Mouse (Mus musculus) myocyte (in vitro differentiated cells): ENCODE results near the gene Dctpp1.

Experiments
- CEBPB ChIP-seq: IDR thresholded peaks from 2 replicates; pipeline ENCODE4 v1.6.1; 2011; ENCODE audit warnings: mild to moderate bottlenecking, moderate library complexity; ENCODE audit not compliant: poor library complexity, insufficient read depth, severe bottlenecking
- E2F4 ChIP-seq: IDR thresholded peaks from one replicate; pipeline ENCODE4 v1.6.1; 2011; ENCODE audit warnings: mild to moderate bottlenecking, control low read depth, moderate library complexity; ENCODE audit not compliant: insufficient read depth
- MAX ChIP-seq: IDR thresholded peaks from one replicate; pipeline ENCODE4 v1.6.1; 2011; ENCODE audit warnings: low read depth, mild to moderate bottlenecking, control low read depth
- MYOD1 ChIP-seq, 3 experiments: IDR thresholded peaks; one replicate each; pipeline ENCODE4 v1.6.1; 2011; ENCODE audit warnings: control low read depth in 2 of 3, low read depth in 2 of 3, mild to moderate bottlenecking in 2 of 3, moderate library complexity in 1 of 3; ENCODE audit not compliant: insufficient read length in 2 of 3, control insufficient read depth in 1 of 3
- MYOG ChIP-seq, 3 experiments: IDR thresholded peaks; one replicate each; pipeline ENCODE4 v1.6.1; 2011; ENCODE audit warnings: control low read depth in 2 of 3, low read depth in 2 of 3, mild to moderate bottlenecking in 2 of 3; ENCODE audit not compliant: insufficient read length in 2 of 3, control insufficient read depth in 1 of 3, insufficient read depth in 1 of 3
- POLR2A ChIP-seq: IDR thresholded peaks from one replicate; pipeline ENCODE4 v1.6.1; 2011; ENCODE audit warnings: low read depth, mild to moderate bottlenecking, control low read depth, moderate library complexity; ENCODE audit not compliant: insufficient read length
- POLR2AphosphoS2 ChIP-seq: IDR thresholded peaks from one replicate; pipeline ENCODE4 v1.6.1; 2011; ENCODE audit warnings: low read depth, control low read depth; ENCODE audit not compliant: insufficient read length
- SRF ChIP-seq: IDR thresholded peaks from one replicate; pipeline ENCODE4 v1.6.1; 2011; ENCODE audit warnings: low read depth; ENCODE audit not compliant: control insufficient read depth, insufficient read length
- TCF12 ChIP-seq: IDR thresholded peaks from one replicate; pipeline ENCODE4 v1.6.1; 2011; ENCODE audit warnings: mild to moderate bottlenecking, control low read depth; ENCODE audit not compliant: poor library complexity, insufficient read depth, severe bottlenecking
- TCF3 ChIP-seq: IDR thresholded peaks from one replicate; pipeline ENCODE4 v1.6.1; 2011; ENCODE audit warnings: low read depth, control low read depth; ENCODE audit not compliant: insufficient read length
- USF1 ChIP-seq: IDR thresholded peaks from one replicate; pipeline ENCODE4 v1.6.1; 2011; ENCODE audit warnings: low read depth, mild to moderate bottlenecking, control low read depth, moderate library complexity

- TF ChIP-seq TCF3, result no peak
- TF ChIP-seq MAX, result no peak
- no peak for TF ChIP-seq CEBPB
- no peak for TF ChIP-seq E2F4
- no peak for TF ChIP-seq POLR2A
- no peak for TF ChIP-seq POLR2AphosphoS2
- TF ChIP-seq MYOG (IDR thresholded peaks at IDR 0.05; ENCODE audit: control insufficient read depth in 1 of 3, insufficient read depth in 1 of 3, insufficient read length in 2 of 3, low read depth in 2 of 3), result no peak
- no peak for TF ChIP-seq SRF
- no peak for TF ChIP-seq MYOD1 (IDR thresholded peaks at IDR 0.05; ENCODE audit: control insufficient read depth in 1 of 3, insufficient read length in 2 of 3, low read depth in 2 of 3)
- TF ChIP-seq USF1, result no peak
- TF ChIP-seq TCF12, result no peak
These were observed 35.9 kb downstream of the Dctpp1 start for GRCm38 (mm10) chr7:127224616-127225015.
